Mouse (Mus musculus): ENCODE results near the gene Dand5. TPM values are rescaled to one million over a fixed set of nuclear protein-coding genes. Genes with fewer than 3 reads are reported as not detected.

The Dand5 gene
- polyA plus RNA-seq (2012; fragmentation: generic; extraction: Trizol), result 6.7 TPM

GRCm38 (mm10) chr8:84822723-84823122 lies at the start of gene Dand5:
Dand5 (minus strand) TSS chr8:84822823.
- Histone ChIP-seq H3K79me2 (ENCODE audit: control insufficient read depth, insufficient read depth) (no peaks in the 10 kb centered on the region), H3K4me3 (no peak within 1 kb of the TSS), H3ac (ENCODE audit: control insufficient read depth, insufficient read length) (no peak within 1 kb of the TSS), H3K4me2 (ENCODE audit: low read depth) (no peak within 1 kb of the TSS), H3K27me3 (ENCODE audit: control insufficient read depth, insufficient read depth, insufficient read length) (no peaks in the 10 kb centered on the region), H3K36me3 (ENCODE audit: control insufficient read depth, insufficient read depth) (no peaks in the 10 kb centered on the region)
- no peak for TF ChIP-seq TCF12 (IDR thresholded peaks at IDR 0.05; ENCODE audit: insufficient read depth, poor library complexity, severe bottlenecking)
- TF ChIP-seq MYOG (IDR thresholded peaks at IDR 0.05; ENCODE audit: control insufficient read depth in 1 of 3, insufficient read depth in 1 of 3, insufficient read length in 2 of 3, low read depth in 2 of 3), result no peak
- no peak for TF ChIP-seq TCF3 (IDR thresholded peaks at IDR 0.05; ENCODE audit: insufficient read length, low read depth)
- TF ChIP-seq MAX (IDR thresholded peaks at IDR 0.05; ENCODE audit: low read depth), result no peak
- TF ChIP-seq CEBPB (IDR thresholded peaks at IDR 0.05; ENCODE audit: insufficient read depth, poor library complexity, severe bottlenecking), result no peak
- no peak for TF ChIP-seq POLR2AphosphoS2 (IDR thresholded peaks at IDR 0.05; ENCODE audit: insufficient read length, low read depth)
- no peak for TF ChIP-seq E2F4 (IDR thresholded peaks at IDR 0.05; ENCODE audit: insufficient read depth)
- no peak for TF ChIP-seq USF1 (IDR thresholded peaks at IDR 0.05; ENCODE audit: low read depth)
- TF ChIP-seq REST (IDR thresholded peaks at IDR 0.05; ENCODE audit: insufficient read depth, insufficient read length), result no peak
- TF ChIP-seq POLR2A (IDR thresholded peaks at IDR 0.05; ENCODE audit: insufficient read length, low read depth), result no peak
- no peak for TF ChIP-seq MYOD1 (IDR thresholded peaks at IDR 0.05; ENCODE audit: control insufficient read depth in 1 of 3, insufficient read length in 2 of 3, low read depth in 2 of 3)
- TF ChIP-seq SRF (IDR thresholded peaks at IDR 0.05; ENCODE audit: control insufficient read depth, insufficient read length, low read depth), result no peak

DNA sequence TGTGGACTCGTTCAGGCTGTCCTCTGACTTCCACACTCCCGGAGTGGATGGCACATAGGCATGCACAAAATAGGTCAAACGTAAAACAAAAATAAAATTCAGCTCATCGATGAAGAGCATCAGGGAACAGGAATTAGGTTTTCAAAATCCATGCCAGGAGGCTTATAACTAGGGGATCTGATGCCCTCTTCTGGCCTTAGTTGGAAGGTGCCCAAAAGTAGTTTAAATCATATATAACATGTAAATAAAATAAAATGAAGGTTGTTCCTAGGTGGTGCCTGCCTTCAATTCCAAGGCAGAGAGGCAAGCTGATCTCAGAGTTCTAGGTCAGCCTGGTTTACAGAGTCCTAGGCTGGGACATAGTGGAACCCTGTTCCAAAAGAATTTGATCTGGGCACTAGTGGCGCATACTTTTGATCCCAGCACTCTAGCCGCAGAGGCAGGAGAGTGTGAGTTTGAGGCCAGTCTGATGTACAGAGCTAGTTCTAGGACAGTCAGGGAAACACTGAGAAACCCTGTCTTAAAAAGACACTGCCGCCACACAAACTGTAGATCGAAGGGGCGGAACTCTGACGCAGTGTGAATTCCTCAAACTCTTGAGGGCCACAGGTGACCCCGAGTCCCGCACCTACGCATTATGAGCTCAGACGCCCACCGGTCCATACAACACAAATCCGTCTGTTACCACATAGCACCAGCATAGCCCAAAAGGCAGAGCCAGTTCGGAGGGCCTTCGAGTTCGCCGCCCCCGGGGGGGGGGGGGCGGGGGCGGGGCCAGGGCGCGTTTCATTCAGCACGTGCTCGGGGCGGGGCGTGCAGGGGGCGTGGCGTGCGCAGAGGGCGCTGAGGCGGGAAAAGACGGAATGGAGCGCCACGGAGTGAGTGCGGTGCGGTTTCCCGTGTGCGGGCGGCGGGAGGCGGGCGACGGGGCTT lies 49.0 kb upstream of the Dand5 start, which contains the start of gene Syce2:
Gene Syce2 (plus strand): TSS at position 736 of the 933 bp plus-strand sequence.
- Histone ChIP-seq H3K36me3 (ENCODE audit: control insufficient read depth, insufficient read depth) (no peaks in the 10 kb centered on the region), H3ac (ENCODE audit: control insufficient read depth, insufficient read length) (no peak within 1 kb of the TSS), H3K4me2 (ENCODE audit: low read depth) (no peak within 1 kb of the TSS), H3K4me3 (no peak within 1 kb of the TSS), H3K79me2 (ENCODE audit: control insufficient read depth, insufficient read depth) (no peaks in the 10 kb centered on the region), H3K27me3 (ENCODE audit: control insufficient read depth, insufficient read depth, insufficient read length) (no peaks in the 10 kb centered on the region)
- TF ChIP-seq POLR2AphosphoS2 (IDR thresholded peaks at IDR 0.05; ENCODE audit: insufficient read length, low read depth), result peak; percentile 42
- TF ChIP-seq MYOD1 (IDR thresholded peaks at IDR 0.05; ENCODE audit: control insufficient read depth in 1 of 3, insufficient read length in 2 of 3, low read depth in 2 of 3), result no peak

GRCm38 (mm10) chr8:84856864-84857441 lies 34.3 kb upstream of the Dand5 start, which contains the start of gene Farsa:
Farsa (plus strand) TSS chr8:84856989.
- peak within 1 kb of the TSS; percentile 85 for H3K4me2 ChIP-seq (ENCODE audit: low read depth)
- peaks cover 15% of the 10 kb centered on the region for H3K36me3 ChIP-seq (ENCODE audit: control insufficient read depth, insufficient read depth)
- H3K27me3 ChIP-seq (ENCODE audit: control insufficient read depth, insufficient read depth, insufficient read length), result no peaks in the 10 kb centered on the region
- H3ac ChIP-seq (ENCODE audit: control insufficient read depth, insufficient read length), result peak within 1 kb of the TSS; percentile 62
- peak within 1 kb of the TSS; percentile 54 for H3K4me3 ChIP-seq
- peaks cover 35% of the 10 kb centered on the region for H3K79me2 ChIP-seq (ENCODE audit: control insufficient read depth, insufficient read depth)
- peak; percentile 78 for TF ChIP-seq SRF (IDR thresholded peaks at IDR 0.05; ENCODE audit: control insufficient read depth, insufficient read length, low read depth)
- TF ChIP-seq MYOG (IDR thresholded peaks at IDR 0.05; ENCODE audit: control insufficient read depth in 1 of 3, insufficient read depth in 1 of 3, insufficient read length in 2 of 3, low read depth in 2 of 3), result no peak
- TF ChIP-seq POLR2A (IDR thresholded peaks at IDR 0.05; ENCODE audit: insufficient read length, low read depth), result peak; percentile 99
- TF ChIP-seq POLR2AphosphoS2 (IDR thresholded peaks at IDR 0.05; ENCODE audit: insufficient read length, low read depth), result peak; percentile 97
- peak in 1 of 3 experiments; percentile 28 for TF ChIP-seq MYOD1 (IDR thresholded peaks at IDR 0.05; ENCODE audit: control insufficient read depth in 1 of 3, insufficient read length in 2 of 3, low read depth in 2 of 3)

- Histone ChIP-seq H3K4me3 (peak overlapping the region; percentile 54), H3K36me3 (ENCODE audit: control insufficient read depth, insufficient read depth) (peaks cover 10% of the 10 kb centered on the region), H3K4me2 (ENCODE audit: low read depth) (no peak overlapping the region), H3ac (ENCODE audit: control insufficient read depth, insufficient read length) (peak overlapping the region; percentile 62), H3K79me2 (ENCODE audit: control insufficient read depth, insufficient read depth) (peaks cover 35% of the 10 kb centered on the region), H3K27me3 (ENCODE audit: control insufficient read depth, insufficient read depth, insufficient read length) (no peaks in the 10 kb centered on the region)
- TF ChIP-seq MAX (IDR thresholded peaks at IDR 0.05; ENCODE audit: low read depth) (no peak), REST (IDR thresholded peaks at IDR 0.05; ENCODE audit: insufficient read depth, insufficient read length) (no peak), USF1 (IDR thresholded peaks at IDR 0.05; ENCODE audit: low read depth) (no peak), CEBPB (IDR thresholded peaks at IDR 0.05; ENCODE audit: insufficient read depth, poor library complexity, severe bottlenecking) (no peak), TCF12 (IDR thresholded peaks at IDR 0.05; ENCODE audit: insufficient read depth, poor library complexity, severe bottlenecking) (no peak), POLR2AphosphoS2 (IDR thresholded peaks at IDR 0.05; ENCODE audit: insufficient read length, low read depth) (no peak), E2F4 (IDR thresholded peaks at IDR 0.05; ENCODE audit: insufficient read depth) (no peak), MYOG (IDR thresholded peaks at IDR 0.05; ENCODE audit: control insufficient read depth in 1 of 3, insufficient read depth in 1 of 3, insufficient read length in 2 of 3, low read depth in 2 of 3) (no peak), POLR2A (IDR thresholded peaks at IDR 0.05; ENCODE audit: insufficient read length, low read depth) (no peak), TCF3 (IDR thresholded peaks at IDR 0.05; ENCODE audit: insufficient read length, low read depth) (no peak), MYOD1 (IDR thresholded peaks at IDR 0.05; ENCODE audit: control insufficient read depth in 1 of 3, insufficient read length in 2 of 3, low read depth in 2 of 3) (no peak)
Measured at GRCm38 (mm10) chr8:84856434-84856833, 33.8 kb upstream of the Dand5 start.
